Mouse (Mus musculus) v-Abl transformed pro-B cells (cell line): ENCODE results near the gene Scpep1.

Experiments used
- in situ Hi-C, 2 experiments: fragments of 400-800 bp; cut with MboI; formaldehyde crosslinking; loops; one replicate each; pipeline ENCODE4 v1.15.1; 2025; ENCODE audit not compliant: unreplicated experiment in 2 of 2

The Scpep1 gene

DNA sequence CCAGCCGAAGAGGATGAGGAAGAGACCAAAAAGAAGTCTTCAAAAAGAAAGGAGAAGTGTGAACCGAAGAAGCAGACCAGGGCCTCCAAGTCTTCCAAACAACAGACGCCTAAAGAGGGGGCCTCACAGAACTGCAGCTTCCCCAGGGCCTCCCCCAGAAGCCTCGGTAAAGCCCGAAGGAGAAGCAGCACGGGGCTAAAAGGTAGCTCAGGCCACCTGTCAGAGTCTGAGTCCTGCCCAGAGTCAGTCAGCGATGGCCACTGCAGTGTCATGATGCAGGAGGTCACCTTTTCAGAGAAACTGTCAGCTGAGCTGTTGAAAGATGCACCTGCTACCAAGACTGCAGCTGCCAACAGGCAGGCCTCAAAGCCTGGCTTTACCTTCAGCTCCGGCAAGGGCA, 26.1 kb upstream of the Scpep1 start:
- in situ Hi-C loops = loop anchor here (25.0 kb wide), 3 partner anchors 331 to 1006 kb away; partner anchors contain the start of gene Nog (in 1 of the 2)

DNA sequence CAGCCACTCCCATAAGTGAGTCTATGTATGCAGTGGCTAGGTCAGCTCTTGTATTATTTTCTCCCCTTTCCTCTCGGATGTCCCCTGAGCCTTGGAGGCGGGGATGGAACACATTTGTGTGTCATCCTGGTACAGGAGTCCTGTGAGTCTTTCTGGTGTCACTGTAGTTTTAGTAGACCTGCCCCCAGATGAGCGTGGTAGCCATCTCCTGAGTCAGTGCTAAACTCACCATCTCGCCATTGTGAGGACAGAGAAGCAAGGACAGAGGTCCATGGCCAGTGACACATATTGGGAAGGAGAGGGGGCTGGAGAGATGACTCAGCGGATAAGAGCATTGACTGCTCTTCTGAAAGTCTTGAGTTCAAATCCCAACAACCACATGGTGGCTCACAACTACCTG, 21.9 kb upstream of the Scpep1 start:
- in situ Hi-C loops = loop anchor here (25.0 kb wide), 3 partner anchors 335 to 1010 kb away; partner anchors contain the start of gene Nog (in 1 of the 2)

DNA sequence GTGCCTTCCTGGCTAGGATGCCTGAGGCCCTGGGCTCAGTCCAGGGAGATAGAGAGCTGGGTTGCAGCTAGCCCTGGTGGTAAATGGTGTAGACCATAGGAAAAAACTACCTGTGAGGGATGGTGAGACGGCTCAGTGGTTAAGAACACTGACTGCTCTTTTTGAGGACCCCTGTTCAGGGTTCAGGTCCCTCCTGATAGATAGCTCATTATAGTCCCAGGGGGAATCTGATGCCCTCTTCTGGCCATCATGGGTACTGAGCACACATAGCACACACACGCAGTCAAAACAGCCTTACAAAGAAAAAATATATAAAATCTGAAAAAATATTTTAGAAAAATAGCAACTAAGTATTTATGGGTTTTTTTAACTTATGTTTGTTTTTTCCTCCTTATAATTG, 21.1 kb upstream of the Scpep1 start:
- in situ Hi-C loops = loop anchor here (25.0 kb wide), 3 partner anchors 336 to 1011 kb away; partner anchors contain the start of gene Nog (in 1 of the 2)

- in situ Hi-C loops = loop anchor here in 1 of 2 experiments (5.0 kb wide), 1 partner anchor 67 kb away; no protein-coding TSS in a partner anchor
Observed at GRCm38 (mm10) chr11:88973776-88974701, 18.8 kb upstream of the Scpep1 start.

GRCm38 (mm10) chr11:88970202-88970732, 15.0 kb upstream of the Scpep1 start, which contains the start of gene Coil:
Coil (plus strand) TSS chr11:88970252.
- in situ Hi-C loops = loop anchor here in 1 of 2 experiments (5.0 kb wide), 1 partner anchor 63 kb away; no protein-coding TSS in a partner anchor

DNA sequence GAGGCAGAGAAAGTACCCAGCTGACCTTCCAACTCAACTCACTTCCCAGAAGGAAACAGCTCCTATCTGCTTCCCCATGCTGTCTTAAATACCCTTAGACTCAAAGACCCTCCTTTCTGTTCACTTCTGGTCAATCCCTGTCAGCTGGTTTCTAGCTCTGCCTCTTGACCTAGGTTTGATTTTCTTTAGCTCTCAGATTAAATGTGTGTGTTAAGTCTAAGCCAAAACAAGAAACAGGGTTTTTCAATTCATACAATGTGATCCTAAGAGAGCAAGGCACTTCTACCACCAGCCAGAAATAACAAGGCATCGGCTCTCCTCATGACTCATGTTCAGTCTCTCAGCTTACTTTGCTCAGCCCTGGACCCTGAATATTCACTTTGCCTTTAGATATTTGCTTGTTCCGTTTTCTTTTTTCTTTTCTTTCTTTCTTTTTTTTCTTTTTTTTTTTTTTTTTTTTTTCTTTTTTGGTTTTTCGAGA, 11.7 kb upstream of the Scpep1 start, which contains the start of gene Elobl:
Elobl (minus strand) TSS at position 51 of the 481 bp plus-strand sequence.
- in situ Hi-C loops = no loop called here

GRCm38 (mm10) chr11:88958851-88959250, 3.6 kb upstream of the Scpep1 start:
- in situ Hi-C loops = loop anchor here (10.0 kb wide), 2 partner anchors 94 to 114 kb away; partner anchors contain the start of gene Akap1 (in 1 of the 2)

GRCm38 (mm10) chr11:88954803-88955202, 462 bp downstream of the Scpep1 start:
- in situ Hi-C loops = loop anchor here (5.0 to 10.0 kb wide), 3 partner anchors 48 to 110 kb away; partner anchors contain the start of gene Akap1 (in 1 of the 2)

DNA sequence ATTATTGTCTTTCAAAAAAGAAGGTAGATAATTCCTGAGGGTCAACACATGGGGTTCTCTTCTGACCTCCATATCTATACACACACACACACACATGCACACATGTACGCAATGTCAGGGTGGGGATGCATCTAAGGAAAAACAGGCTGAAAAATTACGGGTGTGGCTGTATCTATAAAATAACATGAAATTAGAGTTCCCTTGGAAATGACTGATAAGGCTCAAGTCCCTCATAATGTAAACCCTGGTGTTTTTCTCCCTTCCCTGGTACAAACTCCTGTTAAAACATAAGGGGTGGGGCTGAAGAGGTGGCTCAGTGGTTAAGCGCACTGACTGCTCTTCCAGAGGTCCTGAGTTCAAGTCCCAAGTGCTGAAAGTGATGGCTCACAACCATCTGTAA, 1.7 kb downstream of the Scpep1 start:
- in situ Hi-C loops = loop anchor here (5.0 to 10.0 kb wide), 3 partner anchors 46 to 109 kb away; partner anchors contain the start of gene Akap1 (in 1 of the 2)

DNA sequence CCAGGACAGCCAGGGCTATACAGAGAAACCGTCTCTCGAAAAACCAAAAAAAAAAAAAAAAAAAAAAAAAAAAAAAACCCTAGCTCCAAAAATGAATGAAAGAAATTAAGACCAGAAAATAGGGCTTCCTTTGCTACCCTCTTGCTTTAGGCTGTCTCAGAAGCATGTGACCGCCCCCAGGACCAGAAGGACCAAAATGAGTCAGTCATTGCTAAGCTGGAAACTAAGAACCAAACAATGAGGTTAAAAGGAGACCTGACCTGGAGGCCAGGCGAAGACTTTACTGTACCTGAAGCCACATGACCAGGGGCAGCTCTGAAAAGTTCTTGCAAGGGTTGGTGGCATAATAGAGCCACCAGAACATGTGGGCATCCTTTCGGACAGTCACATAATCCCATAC, 3.1 kb downstream of the Scpep1 start:
- in situ Hi-C loops = loop anchor here (5.0 to 10.0 kb wide), 3 partner anchors 45 to 107 kb away; partner anchors contain the start of gene Akap1 (in 1 of the 2)

GRCm38 (mm10) chr11:88951576-88951975, 3.7 kb downstream of the Scpep1 start:
- in situ Hi-C loops = loop anchor here (5.0 to 10.0 kb wide), 3 partner anchors 44 to 107 kb away; partner anchors contain the start of gene Akap1 (in 1 of the 2)

DNA sequence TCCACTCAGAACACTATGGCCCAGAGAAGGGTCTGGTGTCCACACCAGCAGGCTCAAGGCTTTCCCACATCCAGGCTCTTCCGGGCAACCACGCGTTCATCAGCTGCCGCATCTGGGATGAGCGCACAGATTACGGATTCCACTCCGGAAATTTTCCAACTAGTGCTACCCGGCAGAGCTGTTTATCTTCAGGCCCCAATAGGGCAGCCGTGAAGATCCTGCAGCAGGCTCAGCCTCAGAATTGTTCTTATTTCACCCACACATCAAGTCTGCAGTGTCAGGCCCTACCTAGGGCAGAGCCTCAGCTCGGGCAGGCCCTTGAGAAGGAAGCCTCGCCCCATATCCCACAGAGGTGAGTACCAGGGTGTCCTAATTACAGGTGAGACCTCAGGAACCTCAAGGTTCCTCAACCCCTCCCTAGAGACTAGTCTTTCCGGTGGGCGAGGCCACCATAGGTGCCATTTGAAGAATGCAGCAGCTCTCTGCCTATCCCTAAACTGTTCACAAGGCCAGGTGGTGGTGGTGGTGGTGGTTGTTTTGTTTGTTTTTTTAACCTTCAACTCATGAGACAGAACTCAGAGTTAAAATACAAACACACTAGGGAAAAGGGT, 4.5 kb downstream of the Scpep1 start:
- in situ Hi-C loops = loop anchor here (5.0 to 10.0 kb wide), 3 partner anchors 43 to 106 kb away; partner anchors contain the start of gene Akap1 (in 1 of the 2)

- in situ Hi-C loops = loop anchor here (5.0 to 10.0 kb wide), 3 partner anchors 43 to 105 kb away; partner anchors contain the start of gene Akap1 (in 1 of the 2)
Observed at GRCm38 (mm10) chr11:88949802-88950639, 5.2 kb downstream of the Scpep1 start.

GRCm38 (mm10) chr11:88948896-88949295, 6.4 kb downstream of the Scpep1 start:
- in situ Hi-C loops = no loop called here

DNA sequence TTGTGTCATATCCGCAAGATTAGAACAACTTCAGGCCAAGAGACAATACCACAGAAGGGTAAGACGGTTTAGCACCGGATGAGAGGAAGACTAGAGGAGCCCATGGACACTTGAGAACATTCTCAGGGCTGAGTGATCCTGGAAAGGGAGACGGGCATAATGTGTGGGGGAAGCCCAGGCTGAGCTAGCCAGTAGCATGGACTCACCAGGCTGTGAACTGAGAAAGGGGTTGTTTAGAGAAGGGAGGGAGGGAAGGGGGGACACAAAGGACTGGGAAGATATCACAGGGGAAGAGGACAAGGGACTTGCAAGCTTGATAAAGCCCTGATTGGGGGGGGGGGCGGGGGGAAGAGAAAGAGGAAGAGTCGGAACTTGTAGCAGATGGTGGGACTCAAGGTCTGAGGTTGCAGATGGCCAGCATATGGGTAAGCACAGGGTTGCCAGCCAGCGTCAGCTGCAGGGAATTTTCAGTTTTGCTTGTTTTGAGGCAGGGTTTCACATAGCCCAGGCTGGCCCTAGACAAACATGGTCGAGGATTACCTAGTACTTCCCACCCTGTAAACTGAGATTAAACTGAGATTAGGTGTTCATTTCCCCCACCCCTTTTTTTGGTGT, 9.2 kb downstream of the Scpep1 start:
- in situ Hi-C loops = no loop called here

GRCm38 (mm10) chr11:88941489-88941888, 13.8 kb downstream of the Scpep1 start:
- in situ Hi-C loops = no loop called here

- in situ Hi-C loops = no loop called here
Observed at GRCm38 (mm10) chr11:88939634-88940033, 15.6 kb downstream of the Scpep1 start.

- in situ Hi-C loops = no loop called here
Observed at GRCm38 (mm10) chr11:88938770-88939169, 16.5 kb downstream of the Scpep1 start.

DNA sequence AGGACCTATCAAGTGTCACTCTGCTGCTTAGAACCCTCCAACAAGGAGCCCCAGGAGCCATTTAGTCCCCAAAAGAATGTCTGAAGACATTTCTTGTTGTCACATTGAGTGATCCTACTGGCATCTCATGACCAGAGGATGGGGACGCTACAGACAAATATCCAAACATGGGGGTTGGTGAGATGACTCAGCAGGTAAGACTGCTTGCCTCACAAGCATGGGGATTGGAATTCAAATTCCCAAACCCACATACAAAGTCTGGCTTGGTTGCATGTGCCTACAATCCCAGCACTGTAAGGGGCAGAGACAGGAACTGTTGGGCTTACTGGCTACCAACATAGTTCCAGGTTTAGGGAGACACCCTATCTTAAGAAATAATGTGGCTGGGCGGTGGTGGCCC, 17.4 kb downstream of the Scpep1 start:
- in situ Hi-C loops = no loop called here
